Comparison of ENCODE assay signal across 17 mouse cellular contexts in genomic region chr10:123101303-123101702, GRCm38 (mm10).
"Had no signal": no experiment of that assay in that cellular context is flagged by ENCODE, and none has a peak within 500 bp of the region (broad histone marks: within the 10 kb centered on the region; RNA-seq: fewer than 3 reads in every experiment).

No protein-coding gene starts in this region.

- ATAC-seq: liver, postnatal 0 days; midbrain, embryonic 15.5 days had no signal

- H3K4me3 ChIP-seq: limb, embryonic 12.5 days; limb, embryonic 15.5 days; lung, embryonic 15.5 days; midbrain, embryonic 12.5 days; midbrain, embryonic 15.5 days; neural tube, embryonic 13.5 days had no signal

- H3K4me1 ChIP-seq: limb, embryonic 12.5 days; limb, embryonic 15.5 days; lung, embryonic 15.5 days; midbrain, embryonic 12.5 days; midbrain, embryonic 15.5 days; neural tube, embryonic 13.5 days had no signal

- DNase-seq: kidney, adult 18-20 months; kidney, adult 9 months; kidney, postnatal 14 days; kidney, postnatal 4 days; left cerebral cortex, postnatal 4 days; liver, postnatal 0 days; lung, postnatal 10 days; lung, postnatal 36 days; retina, postnatal 1 day; right cerebral cortex, postnatal 25 days; thymus, postnatal 36 days had no signal
